Mouse (Mus musculus): Measurements from ENCODE around the gene Slc25a25.

DNA sequence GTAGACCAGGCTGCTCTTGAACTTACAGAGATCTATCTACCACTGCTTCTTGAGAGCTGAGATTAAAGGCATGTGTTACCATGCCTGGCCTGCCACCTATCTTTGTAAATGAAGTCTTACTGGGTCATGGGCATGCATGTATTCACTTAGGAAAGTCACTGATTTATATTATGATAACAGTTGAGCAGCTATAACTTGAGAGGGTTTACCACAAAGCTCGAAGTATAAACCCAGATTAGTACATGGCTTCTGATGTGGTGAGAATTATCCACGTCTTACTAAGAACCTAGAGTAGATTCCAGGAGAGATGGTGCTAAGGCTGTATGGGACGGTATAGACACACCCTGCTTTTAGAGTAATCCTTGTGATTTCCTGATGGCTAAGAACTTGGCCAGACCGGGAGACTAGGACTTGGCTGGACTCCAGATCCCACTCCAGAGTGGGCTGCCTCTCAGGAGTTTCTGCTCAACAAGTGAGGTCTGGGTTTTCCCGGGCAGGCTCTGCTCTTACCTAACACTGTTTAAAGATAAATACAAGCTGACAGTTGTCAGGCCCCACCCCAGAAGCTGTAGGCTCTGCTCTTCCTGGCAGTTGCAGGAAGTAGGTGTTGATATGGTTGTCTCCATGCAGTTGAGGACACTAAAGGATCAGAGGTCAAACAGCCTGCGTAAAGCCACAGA, 13.1 kb upstream of the Slc25a25 start:
- no peak for TF ChIP-seq CEBPB (IDR thresholded peaks at IDR 0.05; ENCODE audit: insufficient read depth, poor library complexity, severe bottlenecking)
- TF ChIP-seq POLR2A (IDR thresholded peaks at IDR 0.05; ENCODE audit: insufficient read length, low read depth) = no peak
- TF ChIP-seq TCF12 (IDR thresholded peaks at IDR 0.05; ENCODE audit: insufficient read depth, poor library complexity, severe bottlenecking) = no peak
- TF ChIP-seq POLR2AphosphoS2 (IDR thresholded peaks at IDR 0.05; ENCODE audit: insufficient read length, low read depth) = no peak
- no peak for TF ChIP-seq MAX (IDR thresholded peaks at IDR 0.05; ENCODE audit: low read depth)
- no peak for TF ChIP-seq USF1 (IDR thresholded peaks at IDR 0.05; ENCODE audit: low read depth)
- TF ChIP-seq MYOG (IDR thresholded peaks at IDR 0.05; ENCODE audit: control insufficient read depth in 1 of 3, insufficient read depth in 1 of 3, insufficient read length in 2 of 3, low read depth in 2 of 3) = no peak

All from myocyte (in vitro differentiated cells).